Mouse (Mus musculus) midbrain, embryonic 14.5 days (tissue): ENCODE data around the gene Ap2s1. TPM values are rescaled to one million over a fixed set of nuclear protein-coding genes. Genes with fewer than 3 reads are reported as not detected.

ENCODE experiments used
- ATAC-seq: fragments of 200-750 bp; cut with Nextera tagmentation; 2 replicates; pipeline ENCODE4 v1.8.0; 2017; ENCODE audit warnings: moderate number of reproducible peaks, moderate library complexity; ENCODE audit not compliant: low FRiP score, low TSS enrichment
- DNase-seq: peaks from one replicate; pipeline ENCODE4 v3.0.0-alpha.2; 2015
- H3K27ac ChIP-seq: fragments of 300-500 bp; sonication (generic); replicated peaks from 2 replicates; pipeline ENCODE4 v1.5.1; 2014; ENCODE audit warnings: mild to moderate bottlenecking, low read depth, low read length, moderate library complexity
- H3K27me3 ChIP-seq: fragments of 300-500 bp; sonication (generic); 2 replicates; pipeline ENCODE4 v1.6.1; 2014; ENCODE audit warnings: low read length, control low read depth, mixed read lengths; ENCODE audit not compliant: control insufficient read depth, insufficient read depth
- H3K36me3 ChIP-seq: fragments of 300-500 bp; sonication (generic); 2 replicates; pipeline ENCODE4 v1.6.1; 2014; ENCODE audit warnings: low read length, control low read depth; ENCODE audit not compliant: control insufficient read depth, insufficient read depth
- H3K4me1 ChIP-seq: fragments of 300-500 bp; sonication (generic); 2 replicates; pipeline ENCODE4 v1.6.1; 2014; ENCODE audit warnings: mild to moderate bottlenecking, antibody characterized with exemption, low read length, control low read depth; ENCODE audit not compliant: control insufficient read depth, insufficient read depth
- H3K4me2 ChIP-seq: fragments of 300-500 bp; sonication (generic); 2 replicates; pipeline ENCODE4 v1.6.1; 2014; ENCODE audit warnings: mild to moderate bottlenecking, low read length, moderate library complexity
- H3K4me3 ChIP-seq: fragments of 300-500 bp; sonication (generic); replicated peaks from 2 replicates; pipeline ENCODE4 v1.5.1; 2014; ENCODE audit warnings: low read depth, low read length
- H3K9ac ChIP-seq: fragments of 300-500 bp; sonication (generic); replicated peaks from 2 replicates; pipeline ENCODE4 v1.6.1; 2014; ENCODE audit warnings: mild to moderate bottlenecking, low read length, moderate library complexity
- H3K9me3 ChIP-seq: fragments of 300-500 bp; sonication (generic); 2 replicates; pipeline ENCODE4 v1.6.1; 2016; ENCODE audit warnings: low read length, control low read depth, mixed read lengths; ENCODE audit not compliant: control insufficient read depth
- WGBS: fragments of 180-500 bp; shearing (Covaris S2); extraction: QIAGEN DNeasy Blood & Tissue Kit; methylation state at CpG from one replicate; pipeline ENCODE4 v1.1.7; 2014; 5-methylcytosine and 5-hydroxymethylcytosine counted together
- polyA plus RNA-seq: library from polyadenylated mRNA; unstranded; fragments of >200 nt; fragmentation: Nextera tagmentation; extraction: Ambion mirVana; gene quantifications from 2 replicates; pipeline ENCODE4 v1.2.1, GENCODE M21; 2014

Gene Ap2s1
- polyA plus RNA-seq, 1 experiment from 2014 or later: 431 TPM

DNA sequence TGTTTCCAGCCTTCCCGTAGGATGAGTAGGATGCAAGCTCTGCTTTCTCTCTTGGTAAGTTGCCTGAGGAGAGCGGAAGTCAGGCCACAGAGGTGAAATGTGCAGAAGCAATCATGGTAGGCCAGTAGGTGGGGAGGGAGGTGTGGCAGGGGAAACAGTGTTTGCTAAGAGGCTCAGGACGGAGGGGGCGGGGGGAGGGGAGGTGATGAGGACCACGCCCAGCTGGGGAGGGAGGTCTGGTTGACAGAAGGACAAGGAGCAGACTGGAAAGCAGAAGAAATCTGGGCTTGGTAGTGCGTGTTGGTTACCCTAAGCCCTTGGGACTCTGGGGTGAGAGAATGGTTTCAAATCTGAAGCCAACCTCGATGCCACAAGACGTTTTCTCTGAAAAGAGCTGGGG, 22.1 kb downstream of the Ap2s1 start:
- no peaks in the 10 kb centered on the region for H3K36me3 ChIP-seq
- 31% methylated on average over 8 of the region's 8 CpGs for WGBS
- no peaks in the 10 kb centered on the region for H3K9me3 ChIP-seq
- no peak for DNase-seq
- no peak overlapping the region for H3K4me2 ChIP-seq
- no peak overlapping the region for H3K4me3 ChIP-seq
- H3K27me3 ChIP-seq: no peaks in the 10 kb centered on the region
- no peaks in the 10 kb centered on the region for H3K4me1 ChIP-seq
- no peak for ATAC-seq
- H3K27ac ChIP-seq: no peak overlapping the region
- no peak overlapping the region for H3K9ac ChIP-seq

DNA sequence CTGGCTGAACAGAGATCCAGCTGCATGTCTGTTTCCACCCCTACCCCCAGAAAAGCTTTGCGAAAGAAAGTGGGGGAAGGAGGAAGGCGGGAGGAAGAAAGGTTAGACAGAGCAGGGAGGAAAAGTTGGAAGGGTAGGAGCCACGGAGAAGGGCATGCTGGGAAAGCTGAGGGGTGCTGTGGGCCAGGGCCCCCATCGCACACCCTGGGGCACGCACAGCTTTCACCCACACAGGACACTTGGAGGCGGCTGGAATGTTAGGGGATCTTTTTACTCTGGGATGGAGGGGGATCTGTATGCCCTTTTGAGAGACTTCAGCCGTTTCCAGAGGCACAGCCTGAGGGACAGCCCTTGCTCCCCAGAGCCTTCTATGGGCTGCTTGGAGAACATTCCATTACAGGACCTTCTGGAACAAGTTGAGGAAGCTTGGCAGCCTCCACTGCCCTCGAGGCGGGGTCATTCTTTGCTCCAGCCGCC, 22.8 kb downstream of the Ap2s1 start:
- DNase-seq (no peak), ATAC-seq (no peak)
- Histone ChIP-seq H3K4me2 (no peak overlapping the region), H3K36me3 (no peaks in the 10 kb centered on the region), H3K4me3 (no peak overlapping the region), H3K9ac (no peak overlapping the region), H3K27ac (no peak overlapping the region), H3K9me3 (no peaks in the 10 kb centered on the region), H3K4me1 (no peaks in the 10 kb centered on the region), H3K27me3 (no peaks in the 10 kb centered on the region)
- 53% methylated on average over 10 of the region's 10 CpGs for WGBS

DNA sequence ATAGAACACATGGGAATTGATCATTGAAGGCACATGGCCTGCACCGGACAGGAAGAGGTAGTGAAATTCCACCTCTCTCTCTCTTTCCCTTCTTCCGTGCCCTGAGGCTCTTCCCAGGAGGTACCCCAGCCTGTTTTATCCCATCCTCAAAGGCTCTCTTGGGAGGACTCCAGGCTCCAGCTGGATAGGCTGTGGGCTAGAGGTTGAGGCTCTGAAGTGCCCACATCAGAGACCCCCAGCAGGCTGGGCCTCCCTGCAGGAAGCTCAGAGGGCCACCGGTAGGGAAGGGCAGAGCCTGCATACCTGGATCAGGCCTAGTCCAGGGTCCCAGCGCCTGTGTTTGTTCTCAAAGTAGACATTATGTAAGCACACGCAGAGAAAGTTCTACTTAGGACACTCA, 23.4 kb downstream of the Ap2s1 start:
- Histone ChIP-seq H3K27me3 (no peaks in the 10 kb centered on the region), H3K9ac (no peak overlapping the region), H3K4me2 (no peak overlapping the region), H3K9me3 (no peaks in the 10 kb centered on the region), H3K27ac (no peak overlapping the region), H3K4me3 (no peak overlapping the region), H3K4me1 (no peaks in the 10 kb centered on the region), H3K36me3 (no peaks in the 10 kb centered on the region)
- 57% methylated on average over 5 of the region's 5 CpGs for WGBS
- no peak for ATAC-seq
- no peak for DNase-seq

- ATAC-seq (no peak), DNase-seq (no peak)
- Histone ChIP-seq H3K4me1 (no peaks in the 10 kb centered on the region), H3K27ac (no peak overlapping the region), H3K4me3 (no peak overlapping the region), H3K4me2 (no peak overlapping the region), H3K9me3 (no peaks in the 10 kb centered on the region), H3K9ac (no peak overlapping the region), H3K27me3 (no peaks in the 10 kb centered on the region), H3K36me3 (no peaks in the 10 kb centered on the region)
- WGBS: 92% methylated on average over 7 of the region's 7 CpGs
Measured at GRCm38 (mm10) chr7:16763463-16764218, 25.4 kb downstream of the Ap2s1 start.

DNA sequence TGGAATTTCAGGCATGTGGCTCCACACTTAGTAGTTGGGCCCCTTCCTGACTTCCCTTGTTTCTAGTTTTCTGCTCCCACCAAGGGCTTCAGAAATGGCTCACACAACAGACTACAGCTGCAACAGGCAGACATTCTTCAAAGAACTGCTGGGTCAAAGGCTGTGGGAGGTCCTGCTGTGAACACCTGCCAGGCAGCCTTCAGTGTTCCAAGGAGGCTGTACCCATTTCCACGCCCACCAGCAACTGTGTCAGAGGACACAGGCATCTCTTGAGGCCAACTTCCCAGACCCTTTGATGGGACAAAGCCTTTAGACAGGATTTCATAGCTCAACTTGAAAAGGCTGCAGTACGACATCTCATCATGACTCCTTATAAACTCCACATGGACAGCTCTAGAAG, 28.2 kb downstream of the Ap2s1 start:
- H3K4me3 ChIP-seq: no peak overlapping the region
- no peak for DNase-seq
- no peaks in the 10 kb centered on the region for H3K36me3 ChIP-seq
- H3K9ac ChIP-seq: no peak overlapping the region
- no peaks in the 10 kb centered on the region for H3K27me3 ChIP-seq
- no peaks in the 10 kb centered on the region for H3K4me1 ChIP-seq
- H3K27ac ChIP-seq: no peak overlapping the region
- H3K4me2 ChIP-seq: no peak overlapping the region
- ATAC-seq: no peak
- 21% methylated on average over 2 of the region's 2 CpGs for WGBS
- H3K9me3 ChIP-seq: no peaks in the 10 kb centered on the region

GRCm38 (mm10) chr7:16775888-16776287, 37.7 kb downstream of the Ap2s1 start:
- no peak overlapping the region for H3K4me3 ChIP-seq
- WGBS: 71% methylated on average over 5 of the region's 5 CpGs
- no peak for DNase-seq
- ATAC-seq: no peak
- H3K9me3 ChIP-seq: no peaks in the 10 kb centered on the region
- H3K4me2 ChIP-seq: no peak overlapping the region
- H3K9ac ChIP-seq: no peak overlapping the region
- H3K27me3 ChIP-seq: no peaks in the 10 kb centered on the region
- no peak overlapping the region for H3K27ac ChIP-seq
- peaks cover 5% of the 10 kb centered on the region; the same call in 1 of the 2 replicates for H3K4me1 ChIP-seq
- H3K36me3 ChIP-seq: no peaks in the 10 kb centered on the region

DNA sequence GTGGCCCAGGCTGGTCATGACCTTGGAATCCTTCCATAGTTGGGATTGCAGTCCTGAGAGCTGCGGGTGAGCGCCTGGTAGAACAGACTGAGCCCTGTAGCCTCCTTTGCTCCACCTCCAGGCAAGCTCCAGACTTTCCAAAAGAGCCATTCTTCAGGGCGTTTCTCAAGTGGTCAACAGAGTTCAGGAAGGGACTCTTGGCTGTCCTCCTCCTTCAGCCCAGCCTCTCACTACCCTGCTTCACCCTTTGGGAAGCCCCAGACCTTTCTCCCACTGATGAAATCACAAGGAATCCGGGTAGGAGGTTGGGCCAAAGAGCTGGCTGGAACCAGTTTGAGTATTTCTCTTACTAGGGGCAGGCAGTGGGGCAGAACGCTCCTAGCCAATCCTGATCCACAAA, 41.9 kb downstream of the Ap2s1 start:
- 73% methylated on average over 5 of the region's 5 CpGs for WGBS

GRCm38 (mm10) chr7:16780825-16781554, 42.8 kb downstream of the Ap2s1 start, which contains the start of gene Slc1a5:
Slc1a5 (plus strand) TSS chr7:16781340.
- Histone ChIP-seq H3K4me2 (peak within 1 kb of the TSS; percentile 98), H3K4me3 (peak within 1 kb of the TSS; percentile 48), H3K27ac (0 out of 2 replicates have a peak within 1 kb of the TSS, but pooled peaks have one; percentile 26), H3K36me3 (no peaks in the 10 kb centered on the region), H3K27me3 (0 out of 2 replicates have a peak, but pooled peaks cover 3% of the 10 kb centered on the region), H3K4me1 (peaks cover 32% of the 10 kb centered on the region), H3K9ac (peak within 1 kb of the TSS; percentile 54), H3K9me3 (no peaks in the 10 kb centered on the region)
- 3% methylated on average over 34 of the region's 34 CpGs for WGBS
- DNase-seq (peak; percentile 94), ATAC-seq (peak; percentile 84)

More for the DNA sequence above, 41.9 kb downstream of the Ap2s1 start:
- ATAC-seq: no peak
- Histone ChIP-seq H3K4me1 (peaks cover 32% of the 10 kb centered on the region), H3K36me3 (no peaks in the 10 kb centered on the region), H3K9ac (no peak overlapping the region), H3K27me3 (0 out of 2 replicates have a peak, but pooled peaks cover 3% of the 10 kb centered on the region), H3K4me3 (no peak overlapping the region), H3K9me3 (no peaks in the 10 kb centered on the region), H3K4me2 (no peak overlapping the region), H3K27ac (no peak overlapping the region)
- DNase-seq: no peak
